Mouse (Mus musculus): ENCODE measurements at regions not wholly inside any gene's neighbourhood (a gene's known extent, or its start where the extent isn't known, plus 50 kb on each side); places are given as distances from the start of the nearest gene placed in this dataset.
A peak's percentile ranks its signal among the peaks of the same experiment; 100 is the strongest.

- Histone ChIP-seq H3K9me3 (0 out of 2 replicates have a peak, but pooled peaks cover 7% of the 10 kb centered on the region), H3K27ac (no peak overlapping the region), H3K4me2 (no peak overlapping the region), H3K4me3 (replicated peaks) (no peak overlapping the region), H3K36me3 (replicated peaks) (no peaks in the 10 kb centered on the region), H3K27me3 (no peaks in the 10 kb centered on the region), H3K4me1 (no peaks in the 10 kb centered on the region), H3K9ac (no peak overlapping the region)
- ATAC-seq (ENCODE audit: low FRiP score) = no peak
- 41% methylated on average over 3 of the region's 3 CpGs for WGBS
Measured at GRCm38 (mm10) chr14:80083724-80084123, 99.8 kb downstream of the Olfm4 start.

GRCm38 (mm10) chr14:80097238-80097637, 113.4 kb downstream of the Olfm4 start:
- Histone ChIP-seq H3K9ac (no peak overlapping the region), H3K4me2 (no peak overlapping the region), H3K27me3 (no peaks in the 10 kb centered on the region), H3K4me1 (peaks cover 4% of the 10 kb centered on the region; the same call in 1 of the 2 replicates), H3K4me3 (replicated peaks) (no peak overlapping the region), H3K27ac (no peak overlapping the region), H3K9me3 (no peaks in the 10 kb centered on the region), H3K36me3 (replicated peaks) (no peaks in the 10 kb centered on the region)
- 23% methylated on average over 1 of the region's 1 CpGs for WGBS
- ATAC-seq (ENCODE audit: low FRiP score) = no peak

- no peaks in the 10 kb centered on the region for H3K4me1 ChIP-seq
Measured at GRCm38 (mm10) chr14:80113115-80113687, 129.3 kb downstream of the Olfm4 start.

GRCm38 (mm10) chr14:80114326-80114725, 130.4 kb downstream of the Olfm4 start:
- no peak overlapping the region for H3K27ac ChIP-seq
- no peak for ATAC-seq (ENCODE audit: low FRiP score)
- H3K4me3 ChIP-seq (replicated peaks) = no peak overlapping the region
- H3K9me3 ChIP-seq = no peaks in the 10 kb centered on the region
- no peaks in the 10 kb centered on the region for H3K27me3 ChIP-seq
- no peak overlapping the region for H3K9ac ChIP-seq
- no peaks in the 10 kb centered on the region for H3K4me1 ChIP-seq
- no peaks in the 10 kb centered on the region for H3K36me3 ChIP-seq (replicated peaks)
- no peak overlapping the region for H3K4me2 ChIP-seq

More at GRCm38 (mm10) chr14:80113115-80113687, 129.3 kb downstream of the Olfm4 start:
- Histone ChIP-seq H3K9ac (no peak overlapping the region), H3K36me3 (replicated peaks) (no peaks in the 10 kb centered on the region), H3K27me3 (no peaks in the 10 kb centered on the region), H3K27ac (no peak overlapping the region), H3K4me2 (no peak overlapping the region), H3K4me3 (replicated peaks) (no peak overlapping the region), H3K9me3 (no peaks in the 10 kb centered on the region)
- WGBS = 85% methylated on average over 6 of the region's 6 CpGs
- ATAC-seq (ENCODE audit: low FRiP score) = no peak

- ATAC-seq (ENCODE audit: low FRiP score) = no peak
- H3K27ac ChIP-seq = no peak overlapping the region
- no peaks in the 10 kb centered on the region for H3K4me1 ChIP-seq
- no peaks in the 10 kb centered on the region for H3K9me3 ChIP-seq
- H3K4me2 ChIP-seq = no peak overlapping the region
- 88% methylated on average over 4 of the region's 4 CpGs for WGBS
- H3K36me3 ChIP-seq (replicated peaks) = no peaks in the 10 kb centered on the region
- H3K27me3 ChIP-seq = no peaks in the 10 kb centered on the region
- no peak overlapping the region for H3K9ac ChIP-seq
- H3K4me3 ChIP-seq (replicated peaks) = no peak overlapping the region
Measured at GRCm38 (mm10) chr14:80125156-80125555, 141.3 kb downstream of the Olfm4 start.

GRCm38 (mm10) chr14:80128181-80128580, 144.3 kb downstream of the Olfm4 start:
- no peaks in the 10 kb centered on the region for H3K9me3 ChIP-seq
- H3K4me2 ChIP-seq = no peak overlapping the region
- H3K27ac ChIP-seq = no peak overlapping the region
- 89% methylated on average over 2 of the region's 2 CpGs for WGBS
- no peak overlapping the region for H3K9ac ChIP-seq
- H3K27me3 ChIP-seq = no peaks in the 10 kb centered on the region
- no peak overlapping the region for H3K4me3 ChIP-seq (replicated peaks)
- H3K4me1 ChIP-seq = no peaks in the 10 kb centered on the region
- no peak for ATAC-seq (ENCODE audit: low FRiP score)
- H3K36me3 ChIP-seq (replicated peaks) = no peaks in the 10 kb centered on the region

- H3K4me3 ChIP-seq (replicated peaks) = no peak overlapping the region
- H3K27ac ChIP-seq = 0 out of 2 replicates have a peak overlapping the region, but pooled peaks have one; percentile 42
- ATAC-seq (ENCODE audit: low FRiP score) = no peak
- H3K4me2 ChIP-seq = no peak overlapping the region
- H3K36me3 ChIP-seq (replicated peaks) = no peaks in the 10 kb centered on the region
- H3K9ac ChIP-seq = no peak overlapping the region
- no peaks in the 10 kb centered on the region for H3K27me3 ChIP-seq
- 35% methylated on average over 5 of the region's 5 CpGs for WGBS
- H3K9me3 ChIP-seq = no peaks in the 10 kb centered on the region
- peaks cover 22% of the 10 kb centered on the region for H3K4me1 ChIP-seq
Measured at GRCm38 (mm10) chr14:80137541-80137940, 153.7 kb downstream of the Olfm4 start.

- no peaks in the 10 kb centered on the region for H3K27me3 ChIP-seq
- H3K9ac ChIP-seq = no peak overlapping the region
- no peaks in the 10 kb centered on the region for H3K36me3 ChIP-seq (replicated peaks)
- peaks cover 22% of the 10 kb centered on the region for H3K4me1 ChIP-seq
- H3K9me3 ChIP-seq = no peaks in the 10 kb centered on the region
- H3K27ac ChIP-seq = peak overlapping the region; percentile 84
- peak overlapping the region; percentile 19; the same call in 1 of the 2 replicates for H3K4me2 ChIP-seq
- WGBS = 2% methylated on average over 6 of the region's 6 CpGs
- H3K4me3 ChIP-seq (replicated peaks) = no peak overlapping the region
- ATAC-seq (ENCODE audit: low FRiP score) = peak; percentile 86
Measured at GRCm38 (mm10) chr14:80138991-80139791, 155.3 kb downstream of the Olfm4 start.

GRCm38 (mm10) chr14:80157002-80157401, 173.1 kb downstream of the Olfm4 start:
- Histone ChIP-seq H3K4me2 (no peak overlapping the region), H3K9me3 (no peaks in the 10 kb centered on the region), H3K4me3 (replicated peaks) (no peak overlapping the region), H3K36me3 (replicated peaks) (no peaks in the 10 kb centered on the region), H3K9ac (no peak overlapping the region), H3K4me1 (no peaks in the 10 kb centered on the region), H3K27ac (no peak overlapping the region), H3K27me3 (no peaks in the 10 kb centered on the region)
- no peak for ATAC-seq (ENCODE audit: low FRiP score)
- WGBS = 44% methylated on average over 6 of the region's 6 CpGs

GRCm38 (mm10) chr14:80169211-80169610, 185.3 kb downstream of the Olfm4 start:
- Histone ChIP-seq H3K9me3 (no peaks in the 10 kb centered on the region), H3K27ac (no peak overlapping the region), H3K9ac (no peak overlapping the region), H3K4me2 (no peak overlapping the region), H3K4me3 (replicated peaks) (no peak overlapping the region), H3K4me1 (peaks cover 25% of the 10 kb centered on the region), H3K27me3 (no peaks in the 10 kb centered on the region), H3K36me3 (replicated peaks) (no peaks in the 10 kb centered on the region)
- WGBS = 4% methylated on average over 1 of the region's 1 CpGs
- no peak for ATAC-seq (ENCODE audit: low FRiP score)

GRCm38 (mm10) chr14:80170450-80171180, 186.7 kb downstream of the Olfm4 start:
- Histone ChIP-seq H3K4me1 (peaks cover 25% of the 10 kb centered on the region), H3K27ac (peak overlapping the region; percentile 65; the same call in 1 of the 2 replicates), H3K9me3 (no peaks in the 10 kb centered on the region), H3K4me2 (peak overlapping the region; percentile 25; the same call in 1 of the 2 replicates), H3K36me3 (replicated peaks) (no peaks in the 10 kb centered on the region), H3K9ac (no peak overlapping the region), H3K27me3 (no peaks in the 10 kb centered on the region), H3K4me3 (replicated peaks) (no peak overlapping the region)
- ATAC-seq (ENCODE audit: low FRiP score) = peak; percentile 58
- WGBS = 2% methylated on average over 11 of the region's 11 CpGs

GRCm38 (mm10) chr14:80172799-80173484, 189.1 kb downstream of the Olfm4 start:
- no peak overlapping the region for H3K9ac ChIP-seq
- peaks cover 25% of the 10 kb centered on the region for H3K4me1 ChIP-seq
- no peaks in the 10 kb centered on the region for H3K9me3 ChIP-seq
- 22% methylated on average over 4 of the region's 4 CpGs for WGBS
- H3K27me3 ChIP-seq = no peaks in the 10 kb centered on the region
- H3K36me3 ChIP-seq (replicated peaks) = no peaks in the 10 kb centered on the region
- ATAC-seq (ENCODE audit: low FRiP score) = peak; percentile 77; the same call in 1 of the 2 replicates
- no peak overlapping the region for H3K4me2 ChIP-seq
- no peak overlapping the region for H3K4me3 ChIP-seq (replicated peaks)
- peak overlapping the region; percentile 54; the same call in 1 of the 2 replicates for H3K27ac ChIP-seq
